Mouse (Mus musculus): ENCODE measurements around the gene Lrpprc.

Gene Lrpprc

DNA sequence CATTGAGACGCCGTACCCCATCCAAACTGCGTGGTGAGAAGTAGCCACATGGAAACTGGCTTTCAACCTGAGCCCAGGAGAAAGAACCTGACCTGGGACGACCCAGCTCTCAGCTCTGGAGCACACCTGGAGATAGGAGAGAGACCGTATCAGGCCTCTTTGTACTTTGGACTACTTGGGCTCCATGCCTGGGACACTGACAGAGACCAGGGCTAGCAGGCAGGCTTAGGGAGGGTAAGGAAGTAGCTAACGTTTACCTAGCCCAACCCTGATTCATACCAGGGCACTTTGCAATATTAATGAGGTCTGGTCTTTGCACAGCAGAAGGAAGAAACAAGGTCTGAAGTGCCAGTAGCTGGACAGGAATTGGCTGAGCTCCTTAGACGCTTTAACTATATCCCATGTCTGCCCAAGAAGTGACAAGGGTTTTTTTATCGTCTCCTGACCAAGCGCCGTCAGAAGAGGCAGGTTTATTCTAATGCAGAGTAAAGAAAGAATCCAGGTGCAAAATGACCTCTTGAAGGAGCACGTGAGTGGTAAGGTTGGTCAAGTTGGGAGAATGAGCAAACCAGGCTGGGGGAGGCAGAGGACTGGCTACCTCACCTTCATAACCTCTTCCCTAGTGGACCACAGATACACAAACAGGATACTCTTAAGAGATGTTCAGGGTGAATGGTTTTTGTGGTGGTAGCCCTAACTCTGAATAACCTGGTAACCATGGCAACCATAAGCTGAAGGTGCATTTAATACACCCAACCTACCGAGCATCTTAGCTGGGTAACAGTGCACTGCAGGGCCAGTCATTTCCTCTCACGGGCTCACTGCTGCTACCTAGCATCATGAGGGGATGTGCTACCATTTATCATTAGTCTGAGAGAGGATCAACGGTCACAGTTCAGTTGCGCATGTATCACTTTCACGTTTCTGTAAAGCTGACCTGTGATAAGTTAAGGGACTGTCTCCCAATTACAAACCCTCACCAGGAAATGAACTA is 117.9 kb downstream of the Lrpprc start:
- no peak for DNase-seq (ENCODE audit: low spot score in 2 of 2)

DNA sequence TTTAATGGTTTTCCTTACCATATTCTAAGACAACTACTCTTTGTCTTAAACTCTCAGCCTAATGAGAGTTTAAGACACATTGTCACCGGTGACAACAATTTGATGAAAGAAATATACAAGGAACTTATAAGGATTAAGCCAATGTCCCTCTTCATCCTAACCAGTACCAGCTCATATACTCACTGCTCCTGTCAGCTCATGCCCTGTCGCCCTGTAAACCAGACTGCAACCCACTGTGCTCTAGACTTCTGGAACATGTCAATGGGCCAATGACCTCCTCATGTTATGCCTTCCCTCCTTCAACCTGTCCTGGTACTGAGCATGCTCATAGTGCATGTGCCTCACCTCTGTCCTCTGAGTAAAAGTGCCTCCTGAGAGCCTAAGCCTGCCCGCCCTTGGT is 122.7 kb downstream of the Lrpprc start:
- DNase-seq (ENCODE audit: low spot score in 2 of 2) = no peak

DNA sequence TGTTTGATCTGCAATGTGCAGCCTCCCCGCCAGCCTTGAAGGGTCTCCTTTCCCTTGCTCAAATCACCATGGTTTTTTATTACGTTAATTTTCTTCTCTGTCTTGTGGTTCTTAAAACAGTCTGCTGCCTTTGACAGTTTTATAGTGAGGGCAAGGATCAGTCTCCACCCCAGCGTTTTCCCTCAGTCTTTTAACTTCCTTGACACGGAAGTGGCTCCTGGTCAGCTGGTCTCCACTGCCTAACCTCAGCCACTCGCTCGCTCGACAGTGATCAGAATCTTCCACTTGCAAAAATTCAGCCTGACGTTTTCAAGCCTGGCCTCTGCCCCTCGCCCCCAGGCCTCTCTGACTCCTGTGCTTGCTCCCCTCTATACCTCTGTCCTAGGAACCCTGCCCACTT is 124.9 kb downstream of the Lrpprc start:
- DNase-seq (ENCODE audit: low spot score in 2 of 2) = no peak

DNA sequence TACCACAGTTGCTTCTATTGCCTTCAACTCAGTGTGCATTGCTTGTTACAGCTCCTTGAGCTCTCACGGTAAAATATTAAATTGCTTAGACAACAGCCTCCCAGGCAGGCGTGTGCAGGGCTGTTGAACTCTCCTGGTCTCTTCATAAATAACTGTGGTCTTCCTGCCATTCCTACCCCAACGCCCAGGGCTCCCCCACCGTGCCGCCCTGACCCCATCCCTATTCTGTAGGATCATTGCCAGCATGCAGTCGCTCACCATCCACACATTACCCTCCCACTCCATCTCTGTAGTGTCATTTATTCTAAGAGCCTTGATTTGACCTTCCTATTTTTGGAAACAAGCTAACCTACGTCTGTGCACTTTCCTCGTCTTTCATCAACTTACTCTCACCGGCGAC is 125.5 kb downstream of the Lrpprc start:
- no peak for DNase-seq (ENCODE audit: low spot score in 2 of 2)

DNA sequence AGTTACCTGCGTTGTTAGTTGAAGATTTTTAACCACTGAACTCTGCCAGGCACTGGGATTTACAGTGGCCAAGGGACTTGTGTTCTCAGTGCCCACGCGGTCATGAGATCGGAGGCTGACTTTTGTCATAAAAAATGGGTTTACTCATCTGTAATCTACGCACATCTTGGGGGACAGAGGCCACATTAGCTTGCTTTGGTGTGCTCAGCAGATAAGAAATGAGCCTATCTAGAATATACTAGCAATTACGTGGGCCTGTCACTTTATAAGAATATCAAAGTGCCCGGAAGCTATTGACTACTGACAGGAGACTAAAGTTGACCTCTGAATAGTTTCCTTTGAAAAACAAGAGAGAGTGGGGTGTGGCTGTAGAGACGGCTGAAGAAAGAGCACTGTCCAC is 131.6 kb downstream of the Lrpprc start:
- DNase-seq (ENCODE audit: low spot score in 2 of 2) = no peak

DNA sequence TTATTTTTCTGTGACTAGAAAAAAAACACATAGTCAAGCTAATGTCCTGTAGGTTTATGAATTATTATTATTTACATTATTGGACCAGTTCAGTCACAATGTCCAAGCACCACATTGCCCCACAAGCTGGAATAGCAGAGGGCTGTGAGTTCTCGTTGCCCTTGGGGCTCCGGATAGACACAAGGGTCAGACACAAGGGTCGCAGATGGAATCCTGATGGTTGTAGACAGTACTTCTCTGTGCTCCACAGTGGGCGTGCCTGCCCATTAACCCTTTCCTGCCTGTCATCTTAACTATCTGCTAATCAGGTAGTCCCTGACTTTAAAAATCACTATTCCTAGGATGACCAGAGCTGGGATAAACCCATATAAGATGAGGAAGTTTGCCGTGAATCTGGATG is 132.4 kb downstream of the Lrpprc start:
- DNase-seq (ENCODE audit: low spot score in 2 of 2) = no peak

DNA sequence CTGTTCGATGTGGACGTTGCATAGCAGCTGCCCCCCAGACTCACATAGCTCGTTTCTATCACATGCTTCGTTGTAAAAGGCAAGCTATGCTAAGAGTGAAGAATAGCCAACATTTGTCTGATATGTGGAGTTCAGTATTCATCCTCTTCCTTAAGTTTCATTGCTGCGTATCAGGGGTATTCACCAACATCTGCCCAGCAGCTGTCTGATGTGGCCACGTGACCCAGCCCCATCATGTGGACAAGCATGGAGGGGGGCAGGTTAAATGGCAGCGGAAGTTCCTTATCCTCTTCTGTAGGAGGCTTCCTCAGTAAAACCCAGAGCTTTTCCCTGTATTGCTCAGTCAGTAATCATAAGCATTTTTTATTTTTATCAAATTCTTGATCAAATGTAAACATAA is 132.8 kb downstream of the Lrpprc start:
- no peak for DNase-seq (ENCODE audit: low spot score in 2 of 2)

DNA sequence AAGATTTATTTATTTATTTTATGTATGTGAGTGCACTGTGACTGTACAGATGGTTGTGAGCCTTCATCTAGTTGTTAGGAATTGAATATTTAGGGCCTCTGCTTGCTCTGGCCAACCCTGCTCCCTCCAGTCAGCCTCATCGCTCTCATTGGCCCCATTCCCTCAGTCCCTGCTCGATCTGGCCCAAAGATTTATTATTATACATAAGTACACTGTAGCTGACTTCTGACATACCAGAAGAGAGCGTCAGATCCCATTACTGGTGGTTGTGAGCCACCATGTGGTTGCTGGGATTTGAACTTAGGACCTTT is 133.2 kb downstream of the Lrpprc start:
- DNase-seq (ENCODE audit: low spot score in 2 of 2) = no peak

DNA sequence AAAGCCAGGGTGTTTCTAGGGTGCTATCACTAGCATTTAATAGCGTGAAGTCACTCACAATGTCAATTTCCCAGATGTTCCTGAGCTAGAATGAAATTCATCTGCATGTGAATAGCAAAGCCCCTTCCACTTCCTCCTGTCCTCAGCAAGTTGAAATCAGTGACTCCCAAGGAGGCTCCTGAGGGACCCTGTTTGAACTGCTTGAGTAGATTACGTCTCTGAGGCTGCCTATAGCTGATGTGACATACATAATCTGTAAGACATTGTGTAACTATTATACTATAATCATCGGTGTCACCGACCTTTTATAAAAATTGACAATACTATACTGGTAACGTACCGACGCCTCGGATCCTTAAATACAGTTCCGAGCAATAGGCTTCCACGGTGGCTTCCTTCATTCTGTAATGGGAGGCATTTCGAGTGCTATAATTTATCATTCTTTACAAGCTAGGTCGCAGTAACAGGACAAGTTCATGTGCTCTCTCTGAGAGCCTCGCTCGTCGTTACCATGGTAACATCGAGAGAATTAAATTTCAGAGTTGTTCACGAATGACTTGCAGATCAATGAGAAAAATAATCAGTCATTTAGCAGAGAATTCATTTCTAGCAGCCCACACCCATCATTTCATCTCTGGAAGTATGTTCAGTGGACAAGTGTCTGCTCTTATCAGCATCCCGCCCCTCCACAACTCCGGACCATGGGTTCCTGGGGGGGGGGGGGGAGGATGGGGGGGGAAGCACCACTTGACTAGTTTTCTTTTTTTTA is 133.8 kb downstream of the Lrpprc start:
- DNase-seq (ENCODE audit: low spot score in 2 of 2) = no peak

DNA sequence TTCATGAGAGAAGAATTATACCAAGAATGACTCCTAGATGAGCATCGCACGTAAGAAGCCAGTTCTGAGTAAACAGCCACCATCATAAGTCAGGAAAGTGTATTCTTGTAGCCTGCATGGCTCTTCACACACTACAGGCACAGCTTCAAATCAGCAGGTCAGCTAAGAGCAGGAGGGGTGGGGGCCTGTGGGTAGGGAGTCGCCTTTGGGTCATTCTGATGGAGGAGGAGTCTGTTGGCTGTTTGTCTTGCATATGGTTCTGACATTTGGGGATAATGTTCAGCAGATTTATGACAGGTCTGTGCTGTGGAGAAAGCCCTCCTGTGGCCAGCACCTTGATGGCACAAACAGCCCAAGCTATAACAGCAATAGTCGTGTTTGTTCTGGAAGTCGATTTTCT is 134.4 kb downstream of the Lrpprc start:
- no peak for DNase-seq (ENCODE audit: low spot score in 2 of 2)

All from frontal cortex, postnatal 10 days (tissue).